Comparison of ENCODE assay signal across 8 mouse cellular contexts in genomic region chr4:123584720-123585093, GRCm38 (mm10).
DNase-seq lines count a peak whose midpoint lies in the region; ATAC-seq and TF ChIP-seq lines count a peak whose summit lies in the region.

No protein-coding gene starts in this region.

- TF ChIP-seq POLR2A in olfactory bulb, adult 2 months (IDR thresholded peaks at IDR 0.05; ENCODE audit: insufficient read depth, low read depth, low read length): no peak

- no peak overlapping the region for H3K9ac ChIP-seq in hindbrain, embryonic 13.5 days

- intact Hi-C loops in left cerebral cortex, adult 2 months (cut with DNase I): loop anchor here (1.0 kb wide), 1 partner anchor 49 kb away; no protein-coding TSS in a partner anchor
- intact Hi-C loops in left cerebral cortex, postnatal 25 days (cut with DNase I): loop anchor here (1.0 kb wide), 1 partner anchor 49 kb away; no protein-coding TSS in a partner anchor

- H3K36me3 ChIP-seq in hindbrain, embryonic 13.5 days: no peaks in the 10 kb centered on the region

- no peak overlapping the region for H3K4me2 ChIP-seq in hindbrain, embryonic 13.5 days

- no peak for ATAC-seq in hindbrain, embryonic 13.5 days (ENCODE audit: low FRiP score)
- ATAC-seq in activated CD4-positive, CD25-positive, alpha-beta regulatory T cell, adult 4 months: no peak

- H3K27me3 ChIP-seq in hindbrain, embryonic 13.5 days: no peaks in the 10 kb centered on the region

- H3K27ac ChIP-seq in left cerebral cortex, adult 2 months: peak overlapping the region; percentile 16; the same call in 1 of the 2 replicates
- peak overlapping the region; percentile 80 for H3K27ac ChIP-seq in hindbrain, embryonic 13.5 days
- peak overlapping the region; percentile 42; the same call in 1 of the 2 replicates for H3K27ac ChIP-seq in olfactory bulb, adult 2 months (ENCODE audit: insufficient read depth, low read depth, low read length)

- H3K9me3 ChIP-seq in hindbrain, embryonic 13.5 days: no peaks in the 10 kb centered on the region

- peaks cover 22% of the 10 kb centered on the region for H3K4me1 ChIP-seq in hindbrain, embryonic 13.5 days (replicated peaks)
- H3K4me1 ChIP-seq in olfactory bulb, adult 2 months (ENCODE audit: control insufficient read depth, insufficient read depth, low read length): peaks cover 6% of the 10 kb centered on the region

- no peak for TF ChIP-seq CTCF in left cerebral cortex, adult 2 months (IDR thresholded peaks at IDR 0.05)
- no peak for TF ChIP-seq CTCF in olfactory bulb, adult 2 months (IDR thresholded peaks at IDR 0.05; ENCODE audit: insufficient read depth, low read depth, low read length)

- WGBS in hindbrain, embryonic 13.5 days: 41% methylated on average over 3 of the region's 3 CpGs
- WGBS in olfactory bulb, adult 2 months: 36% methylated on average over 3 of the region's 3 CpGs

- H3K4me3 ChIP-seq in left cerebral cortex, adult 2 months: no peak overlapping the region
- H3K4me3 ChIP-seq in hindbrain, embryonic 13.5 days: no peak overlapping the region
- no peak overlapping the region for H3K4me3 ChIP-seq in olfactory bulb, adult 2 months (ENCODE audit: insufficient read depth, low read depth, low read length)

- DNase-seq in left cerebral cortex, adult 2 months (ENCODE audit: extremely low spot score in 1 of 2, low spot score in 2 of 2): no peak
- DNase-seq in left cerebral cortex, postnatal 25 days (ENCODE audit: low spot score in 2 of 2): no peak
- DNase-seq in right cerebral cortex, postnatal 4 days: peak; percentile 14
- no peak for DNase-seq in right cerebral cortex, adult 18-20 months
- no peak for DNase-seq in spleen, postnatal 14 days (ENCODE audit: low spot score in 2 of 2)

Comparison
In these comparisons a context has a peak if more than half of its experiments do, and no peak if none do; other contexts are left out.
1. H3K27ac ChIP-seq: peak in every context shown above with its lines; median percentile 80 in hindbrain, embryonic 13.5 days; 42 in olfactory bulb, adult 2 months; 16 in left cerebral cortex, adult 2 months.